Mouse (Mus musculus) megakaryocyte, adult 5-6 weeks (primary cell): Measurements from ENCODE around the gene Lgals12. TPM values are rescaled to one million over a fixed set of nuclear protein-coding genes. Genes with fewer than 3 reads are reported as not detected.

Source experiments
- ATAC-seq: 2 replicates; pipeline ENCODE4 v1.8.0; 2016; ENCODE audit warnings: mild to moderate bottlenecking, inconsistent platforms; ENCODE audit not compliant: poor library complexity, severe bottlenecking
- total RNA-seq, 2 experiments: library from RNA; stranded (forward) in 1 of 2; stranded (reverse) in 1 of 2; fragments of 153-499, 151-499 nt in 1 of 2; fragments of 221-1000, 200-1000 nt in 1 of 2; gene quantifications; 2 replicates each; pipeline versions ENCODE4 v1.2.3 to v1.2.4; 2015 to 2017

The Lgals12 gene
- total RNA-seq, 2 experiments from 2014 or later: not detected

DNA sequence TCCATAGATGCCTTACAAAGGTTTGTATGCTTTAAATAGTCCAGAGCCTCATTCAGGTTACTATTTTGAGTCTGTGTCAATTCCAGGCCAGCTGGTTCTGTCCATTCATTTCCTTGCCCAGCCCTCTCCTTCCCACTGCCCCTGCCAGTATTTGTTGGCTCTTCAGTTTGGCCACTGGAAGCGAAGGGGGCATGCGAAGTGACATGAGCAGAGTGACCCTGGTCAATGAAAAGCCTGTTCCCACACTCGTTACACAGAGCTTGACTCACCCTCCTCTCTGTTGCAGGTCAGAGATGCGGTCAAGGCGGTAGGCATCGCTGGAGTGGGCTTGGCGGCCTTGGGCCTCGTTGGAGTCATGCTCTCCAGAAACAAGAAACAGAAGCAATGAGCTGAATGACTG is 21.7 kb downstream of the Lgals12 start:
- ATAC-seq: no peak

GRCm38 (mm10) chr19:7583599-7583998 is 23.4 kb downstream of the Lgals12 start:
- no peak for ATAC-seq

GRCm38 (mm10) chr19:7583101-7583500 is 23.9 kb downstream of the Lgals12 start:
- peak; percentile 87 for ATAC-seq

- peak; percentile 73 for ATAC-seq
Observed at GRCm38 (mm10) chr19:7581042-7581441, 26.0 kb downstream of the Lgals12 start.

DNA sequence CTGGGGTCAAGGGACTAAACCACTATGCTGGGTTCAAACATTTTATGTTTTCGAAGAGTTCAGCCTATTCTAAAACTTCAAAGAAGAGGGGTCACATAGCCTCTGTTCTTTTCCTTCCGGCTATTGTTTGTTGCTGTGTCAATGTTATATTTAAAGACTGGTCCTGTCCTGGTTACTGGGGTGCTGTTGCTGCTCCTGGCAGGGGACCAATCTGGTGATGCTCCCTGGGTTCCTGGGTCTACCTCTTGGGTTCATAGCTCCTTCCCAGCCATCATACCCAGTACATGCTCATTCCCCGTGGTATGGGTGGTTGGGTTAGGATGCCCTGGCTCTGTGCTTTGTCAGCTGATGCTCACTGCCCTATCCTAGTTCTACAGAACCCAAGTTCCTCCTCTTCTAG is 29.3 kb downstream of the Lgals12 start:
- ATAC-seq: no peak

DNA sequence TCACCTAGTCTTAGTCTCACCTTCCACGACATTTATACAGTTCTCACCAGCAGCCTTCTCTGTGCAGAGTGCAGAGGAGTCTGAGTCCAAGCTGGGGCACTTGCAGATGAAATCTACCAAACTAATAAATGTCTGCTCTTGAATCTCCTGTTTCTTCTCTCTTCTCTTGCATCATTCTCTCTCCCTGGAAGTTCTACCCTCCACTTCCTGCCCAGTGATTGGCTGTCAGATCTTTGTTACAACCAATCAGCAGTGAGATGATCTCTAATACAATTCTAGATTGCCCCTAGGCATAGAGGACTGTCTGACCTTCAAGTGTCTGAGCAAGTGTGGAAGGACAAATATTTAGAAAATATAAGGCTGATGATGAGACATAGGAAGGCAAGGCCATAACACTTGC is 30.8 kb downstream of the Lgals12 start:
- no peak for ATAC-seq

GRCm38 (mm10) chr19:7569650-7570049 is 37.3 kb downstream of the Lgals12 start:
- ATAC-seq: no peak

DNA sequence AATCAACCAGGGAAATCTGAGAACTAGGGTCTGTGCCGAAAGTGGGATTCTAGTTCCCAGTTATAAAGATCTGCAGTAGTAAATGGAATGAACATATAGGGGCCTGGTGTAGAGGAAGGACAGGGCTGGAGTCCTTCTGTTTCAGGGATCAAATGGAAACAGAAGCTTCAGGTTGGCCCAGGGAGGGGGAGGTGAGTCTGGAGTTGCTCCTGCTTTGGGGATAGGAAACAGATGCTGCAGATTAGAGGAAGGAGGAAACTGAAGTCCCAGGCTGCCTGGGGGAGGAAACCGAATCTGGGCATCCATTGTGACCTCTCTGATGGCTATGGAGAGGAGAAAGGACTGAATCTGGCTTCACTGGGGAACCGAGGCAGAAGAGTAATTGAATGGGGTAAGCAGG is 38.6 kb downstream of the Lgals12 start:
- no peak for ATAC-seq

GRCm38 (mm10) chr19:7566826-7567225 is 40.2 kb downstream of the Lgals12 start:
- no peak for ATAC-seq

GRCm38 (mm10) chr19:7564457-7564856 is 42.5 kb downstream of the Lgals12 start:
- ATAC-seq: no peak

GRCm38 (mm10) chr19:7563676-7564075 is 43.3 kb downstream of the Lgals12 start:
- ATAC-seq: no peak

DNA sequence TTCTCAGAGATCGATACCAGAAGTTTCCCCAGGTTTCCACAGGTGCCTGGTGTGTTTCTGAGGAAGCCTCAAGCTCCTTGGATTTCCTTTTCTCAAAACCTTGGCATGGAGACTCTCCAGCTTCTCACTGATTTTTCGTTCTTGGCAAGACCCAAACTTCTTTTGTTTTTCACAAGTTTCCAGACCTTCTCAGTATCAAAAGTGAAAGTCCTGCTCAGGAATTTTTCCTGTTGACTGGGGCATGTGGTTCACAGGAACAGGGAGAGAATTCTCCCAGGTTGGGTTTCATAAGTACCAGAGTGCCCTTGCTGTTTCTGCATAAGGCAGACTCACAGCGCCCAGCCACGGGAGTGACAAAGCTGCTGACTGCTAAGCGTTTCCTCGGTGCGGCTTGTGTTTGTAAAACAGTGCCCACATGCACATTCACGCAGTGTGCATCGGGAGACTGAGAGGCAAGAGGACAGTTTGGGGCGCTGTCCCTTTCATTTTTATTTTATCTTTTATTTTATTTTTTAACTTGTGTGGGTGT is 44.3 kb downstream of the Lgals12 start:
- no peak for ATAC-seq

- ATAC-seq: no peak
Observed at GRCm38 (mm10) chr19:7561456-7561855, 45.5 kb downstream of the Lgals12 start.

- no peak for ATAC-seq
Observed at GRCm38 (mm10) chr19:7559986-7560385, 47.0 kb downstream of the Lgals12 start.

DNA sequence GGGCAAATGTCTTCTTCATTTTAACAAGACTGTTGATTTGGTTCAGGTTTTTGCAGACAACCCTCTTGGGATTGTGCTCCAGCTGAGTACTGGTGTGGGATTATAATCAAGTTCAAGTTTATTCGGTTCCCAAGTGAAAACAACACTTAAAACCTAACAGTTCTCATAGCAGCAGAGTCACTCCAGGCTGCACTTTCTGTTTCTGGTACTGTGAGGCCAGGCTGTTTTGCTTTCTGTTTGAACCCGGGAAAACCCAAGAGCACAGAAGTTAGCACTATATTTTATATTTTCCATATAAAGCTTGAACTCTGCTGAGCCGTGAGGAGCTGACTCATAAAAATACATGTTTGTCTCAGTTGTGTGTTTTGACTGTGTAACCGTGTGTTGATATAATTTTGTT is 48.3 kb downstream of the Lgals12 start:
- ATAC-seq: no peak

GRCm38 (mm10) chr19:7557844-7558243 is 49.1 kb downstream of the Lgals12 start:
- ATAC-seq: peak; percentile 20; the same call in 1 of the 2 replicates

- peak; percentile 92 for ATAC-seq
Observed at GRCm38 (mm10) chr19:7557328-7557822, 49.6 kb downstream of the Lgals12 start, which contains the start of gene Pla2g16. TSS of gene Pla2g16 (plus strand) at chr19:7557459.

GRCm38 (mm10) chr19:7556641-7557040 is 50.4 kb downstream of the Lgals12 start:
- ATAC-seq: no peak

- no peak for ATAC-seq
Observed at GRCm38 (mm10) chr19:7554881-7555280, 52.1 kb downstream of the Lgals12 start.

DNA sequence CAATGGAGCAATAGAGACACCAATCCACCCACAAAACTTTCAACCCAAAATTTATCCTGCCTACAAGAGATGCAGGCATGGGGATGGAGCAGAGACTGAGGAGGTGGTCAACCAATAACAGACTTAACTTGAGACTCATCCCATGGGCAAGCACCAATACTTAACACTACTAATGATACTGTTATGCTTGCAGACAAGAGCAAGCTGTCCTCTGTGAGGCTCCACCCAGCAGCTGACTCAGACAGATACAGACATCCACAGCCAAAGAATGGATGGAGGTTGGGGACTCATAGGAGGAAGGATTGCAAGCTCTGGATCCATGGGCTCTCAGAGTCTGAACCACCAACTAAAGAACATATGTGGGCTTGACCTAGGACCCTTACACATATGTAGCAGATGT is 53.6 kb downstream of the Lgals12 start:
- ATAC-seq: no peak

DNA sequence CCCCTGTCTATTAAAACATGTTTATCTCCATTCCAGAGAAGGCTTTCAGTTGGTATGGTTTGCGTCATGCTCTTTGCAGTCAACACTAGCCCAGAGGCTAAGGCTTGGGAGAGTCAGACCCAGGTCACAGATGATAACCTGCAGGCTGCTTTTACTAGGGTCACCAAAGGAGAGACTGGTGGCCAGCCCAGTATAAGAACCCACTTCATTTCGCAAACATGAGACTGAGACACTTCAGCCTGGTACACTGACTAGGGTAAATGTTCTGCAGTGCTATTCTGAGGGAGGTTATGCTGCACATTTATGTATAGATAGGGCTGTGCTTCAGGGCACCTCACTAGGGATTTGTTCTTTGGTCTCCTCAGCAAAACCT is 54.7 kb downstream of the Lgals12 start:
- ATAC-seq: no peak

DNA sequence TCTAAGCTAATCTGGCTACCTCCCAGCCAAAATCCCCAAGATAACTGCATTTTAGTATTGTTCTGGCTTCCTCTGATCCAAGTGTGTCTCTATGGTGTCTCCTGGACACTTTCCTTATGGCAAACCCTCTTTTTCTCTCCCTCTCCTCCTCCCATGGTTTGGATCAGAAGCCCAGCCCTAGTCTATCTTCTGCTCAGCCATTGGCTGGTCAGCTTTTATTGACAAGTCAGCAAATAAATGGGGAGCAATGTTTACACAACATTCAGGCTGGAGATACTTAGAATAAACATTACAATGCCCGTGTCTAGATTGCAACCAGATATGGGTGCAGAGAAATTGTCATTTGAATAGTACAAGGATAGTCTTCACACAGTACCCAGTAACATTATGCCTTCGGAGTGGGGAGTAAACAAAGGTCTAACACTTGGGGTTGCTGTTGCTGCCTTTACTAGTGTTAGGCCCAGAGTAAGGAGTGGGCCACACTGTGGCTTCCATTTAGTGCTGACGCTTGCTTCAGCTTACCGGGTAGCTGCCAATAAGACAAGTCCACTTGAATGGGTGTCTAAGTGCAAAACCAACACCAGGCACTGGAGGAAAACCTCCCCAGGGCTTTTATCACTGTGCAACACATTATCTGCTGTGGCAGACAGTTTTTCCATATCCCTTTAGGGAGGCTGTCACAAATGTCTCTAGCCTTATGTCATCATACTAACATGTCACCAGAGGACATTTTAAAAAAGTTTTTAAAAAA is 55.3 kb downstream of the Lgals12 start:
- ATAC-seq: no peak

GRCm38 (mm10) chr19:7548924-7549323 is 58.1 kb downstream of the Lgals12 start:
- no peak for ATAC-seq
